Mouse (Mus musculus) heart, embryonic 10.5 days (tissue): ENCODE measurements around the gene Tada2b. TPM values are rescaled to one million over a fixed set of nuclear protein-coding genes. Genes with fewer than 3 reads are reported as not detected.

Source experiments
- DNase-seq: peaks from one replicate; pipeline ENCODE4 v3.0.0-alpha.2; 2017; ENCODE audit warnings: low spot score
- H3K27ac ChIP-seq: fragments of 300-500 bp; sonication (generic); 2 replicates; pipeline ENCODE4 v1.5.1; 2016; ENCODE audit warnings: mild to moderate bottlenecking
- H3K27me3 ChIP-seq: fragments of 300-500 bp; sonication (generic); 2 replicates; pipeline ENCODE4 v1.6.1; 2016; ENCODE audit warnings: mild to moderate bottlenecking; ENCODE audit not compliant: poor library complexity, insufficient read depth, severe bottlenecking
- H3K36me3 ChIP-seq: fragments of 300-500 bp; sonication (generic); 2 replicates; pipeline ENCODE4 v1.6.1; 2016; ENCODE audit warnings: mild to moderate bottlenecking, moderate library complexity
- H3K4me1 ChIP-seq: fragments of 300-500 bp; sonication (generic); 2 replicates; pipeline ENCODE4 v1.6.1; 2016; ENCODE audit warnings: mild to moderate bottlenecking
- H3K4me3 ChIP-seq: fragments of 300-500 bp; sonication (generic); 2 replicates; pipeline ENCODE4 v1.5.1; 2016; ENCODE audit warnings: mild to moderate bottlenecking, moderate library complexity
- H3K9me3 ChIP-seq: fragments of 300-500 bp; sonication (generic); 2 replicates; pipeline ENCODE4 v1.6.1; 2016; ENCODE audit warnings: mild to moderate bottlenecking, moderate library complexity
- WGBS: fragments of 180-500 bp; shearing (Covaris S2); methylation state at CpG from one replicate; pipeline ENCODE4 v1.1.7; 2016; 5-methylcytosine and 5-hydroxymethylcytosine counted together
- polyA plus RNA-seq: library from polyadenylated mRNA; unstranded; fragments of >200 nt; fragmentation: Nextera tagmentation; extraction: Ambion mirVana; gene quantifications from 2 replicates; pipeline ENCODE4 v1.2.1, GENCODE M21; 2016

Tada2b gene
- polyA plus RNA-seq, 1 experiment from 2014 or later = 1.2 TPM

DNA sequence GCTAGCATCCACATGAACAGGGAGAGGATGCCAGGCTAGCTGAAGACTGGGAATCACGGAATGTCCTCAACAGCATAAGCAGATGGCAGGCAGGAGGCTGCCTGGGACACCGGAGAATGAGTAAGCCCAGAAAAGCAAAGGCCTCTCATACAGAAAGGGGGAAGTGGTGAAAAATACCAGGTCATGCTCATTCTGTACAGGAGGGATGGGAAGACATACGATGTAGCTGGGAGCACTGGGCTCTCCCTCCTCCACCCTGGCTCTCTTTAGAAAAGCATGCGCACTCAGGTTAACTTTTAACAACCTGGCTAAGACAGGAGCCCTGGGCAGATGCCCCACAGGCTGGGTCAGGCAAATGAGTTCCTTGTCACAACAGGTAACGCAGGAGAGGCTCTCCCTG, 57.7 kb downstream of the Tada2b start:
- H3K4me1 ChIP-seq = peaks cover 7% of the 10 kb centered on the region; the same call in 1 of the 2 replicates
- no peak overlapping the region for H3K4me3 ChIP-seq
- WGBS = 87% methylated on average over 5 of the region's 5 CpGs
- H3K36me3 ChIP-seq = no peaks in the 10 kb centered on the region
- H3K27ac ChIP-seq = no peak overlapping the region
- no peaks in the 10 kb centered on the region for H3K9me3 ChIP-seq
- peaks cover 8% of the 10 kb centered on the region; the same call in 1 of the 2 replicates for H3K27me3 ChIP-seq
- DNase-seq = no peak

- Histone ChIP-seq H3K36me3 (no peaks in the 10 kb centered on the region), H3K4me1 (peaks cover 7% of the 10 kb centered on the region; the same call in 1 of the 2 replicates), H3K27me3 (peaks cover 8% of the 10 kb centered on the region; the same call in 1 of the 2 replicates)
These were observed 59.4 kb downstream of the Tada2b start for GRCm38 (mm10) chr5:36424676-36425075.

More at GRCm38 (mm10) chr5:36424676-36425075, 59.4 kb downstream of the Tada2b start:
- DNase-seq = no peak
- H3K4me3 ChIP-seq = no peak overlapping the region
- H3K9me3 ChIP-seq = no peaks in the 10 kb centered on the region
- no peak overlapping the region for H3K27ac ChIP-seq

Other genes starting within 250 kb of the Tada2b start
- 6.9 and 12.2 TPM in 2 replicates for gene Sorcs2, start 86.1 kb downstream of the Tada2b start, polyA plus RNA-seq
- 69.8 and 74.4 TPM in 2 replicates for gene Grpel1, start 19.3 kb downstream of the Tada2b start, polyA plus RNA-seq
- gene Ccdc96, start 303 bp upstream of the Tada2b start, polyA plus RNA-seq = 0.33 and 0.62 TPM in 2 replicates
- 22.5 and 26.8 TPM in 2 replicates for gene Tbc1d14, start 109.0 kb upstream of the Tada2b start, polyA plus RNA-seq
- 25.5 and 33.7 TPM in 2 replicates for gene D5Ertd579e, start 211.7 kb upstream of the Tada2b start, polyA plus RNA-seq